Mouse (Mus musculus): ENCODE results near the gene Tbc1d1.

GRCm38 (mm10) chr5:64263348-64263747, 107.2 kb downstream of the Tbc1d1 start:
- TF ChIP-seq CTCF (conservative IDR thresholded peaks at IDR 0.05 in 1 of 2, IDR thresholded peaks at IDR 0.05 in 1 of 2; ENCODE audit: low read depth in 2 of 2, low read length in 2 of 2) (no peak), EP300 (IDR thresholded peaks at IDR 0.05; ENCODE audit: low read length) (no peak), UBTF (IDR thresholded peaks at IDR 0.05; ENCODE audit: low read depth, low read length) (no peak), PAX5 (IDR thresholded peaks at IDR 0.05; ENCODE audit: low read length) (no peak), MAX (IDR thresholded peaks at IDR 0.05; ENCODE audit: low read length) (no peak), MAFK (IDR thresholded peaks at IDR 0.05; ENCODE audit: insufficient replicate concordance, low read length) (no peak), SIN3A (IDR thresholded peaks at IDR 0.05; ENCODE audit: low read length) (no peak), ZC3H11A (IDR thresholded peaks at IDR 0.05; ENCODE audit: low read depth, low read length) (no peak), ELF1 (IDR thresholded peaks at IDR 0.05; ENCODE audit: low read depth, low read length) (no peak), POLR2A (IDR thresholded peaks at IDR 0.05; ENCODE audit: low read depth, low read length) (no peak), NELFE (IDR thresholded peaks at IDR 0.05; ENCODE audit: low read depth, low read length) (no peak), POLR2AphosphoS2 (IDR thresholded peaks at IDR 0.05; ENCODE audit: low read depth, low read length) (no peak), MEF2A (IDR thresholded peaks at IDR 0.05; ENCODE audit: borderline replicate concordance, low read depth, low read length) (no peak)
